Mouse (Mus musculus): ENCODE data around the gene Dgcr8. TPM values are rescaled to one million over a fixed set of nuclear protein-coding genes. Genes with fewer than 3 reads are reported as not detected.
A peak's percentile ranks its signal among the peaks of the same experiment; 100 is the strongest.

Gene Dgcr8
- 37.4 and 48.8 TPM in 2 replicates for polyA plus RNA-seq (2011; ENCODE audit: insufficient read depth, insufficient read length, low replicate concordance, missing spikeins)

DNA sequence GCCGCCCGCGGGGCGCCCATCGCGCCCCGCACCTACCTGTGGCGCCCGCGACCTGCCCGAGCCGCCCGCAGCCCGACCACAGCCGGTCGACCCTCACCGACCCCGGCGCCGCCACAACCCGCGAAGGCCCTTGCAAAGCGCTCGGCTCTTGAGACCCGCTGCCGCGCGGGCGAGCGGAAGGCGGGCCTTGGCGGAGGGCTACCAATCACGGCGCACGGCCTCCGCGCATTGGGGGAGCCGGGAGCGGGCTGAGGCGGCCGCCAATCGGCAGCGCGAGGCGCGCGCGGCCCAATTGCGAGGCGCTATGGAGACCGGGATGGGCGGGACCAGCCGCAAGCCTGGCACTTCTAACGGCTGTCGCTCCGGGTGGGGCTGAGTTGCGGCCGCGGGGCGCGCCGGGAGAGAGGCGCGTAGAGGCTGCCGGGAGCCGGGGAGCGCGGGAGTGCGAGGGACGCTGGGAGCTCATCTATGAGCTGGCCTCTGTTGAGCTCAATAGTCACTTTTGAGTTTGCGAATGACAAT lies at the start of gene Dgcr8:
Dgcr8 (minus strand) TSS at position 180 of the 522 bp plus-strand sequence.
- peak within 1 kb of the TSS; percentile 98 for H3K4me3 ChIP-seq (replicated peaks; ENCODE audit: control insufficient read depth, low read depth, low read length)

DNA sequence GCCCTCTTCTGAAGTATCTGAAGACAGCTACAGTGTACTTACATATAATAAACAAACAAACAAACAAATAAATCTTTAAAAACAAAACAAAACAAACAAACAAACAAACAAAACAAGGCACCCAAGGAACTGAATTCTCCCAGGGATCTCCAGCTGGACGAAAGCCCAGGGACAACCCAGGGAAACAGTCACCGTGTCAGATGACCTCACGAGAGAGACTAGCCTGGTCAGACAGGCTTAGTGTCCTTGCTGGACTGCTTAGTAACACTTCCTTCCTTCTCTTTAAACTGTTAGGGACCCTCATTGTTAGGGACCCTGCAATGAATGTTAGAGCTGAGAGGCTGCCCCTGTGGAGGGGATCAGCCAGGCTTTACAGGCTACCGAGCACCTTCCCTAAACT lies 48.2 kb upstream of the Dgcr8 start:
- 88% methylated on average over 4 of the region's 4 CpGs for WGBS
- no peak overlapping the region for H3K27ac ChIP-seq (ENCODE audit: control insufficient read depth, insufficient read depth, low read depth, low read length, poor library complexity)
- no peak overlapping the region for H3K4me3 ChIP-seq (replicated peaks; ENCODE audit: control insufficient read depth, low read depth, low read length)
- no peak for TF ChIP-seq POLR2A (IDR thresholded peaks at IDR 0.05; ENCODE audit: borderline replicate concordance, control insufficient read depth, low read depth, low read length)
- TF ChIP-seq CTCF (IDR thresholded peaks at IDR 0.05; ENCODE audit: control insufficient read depth, insufficient read depth, low read length): no peak
- H3K4me1 ChIP-seq (ENCODE audit: control insufficient read depth, insufficient read depth, low read length): no peaks in the 10 kb centered on the region; the same call in 1 of the 2 replicates

More for the DNA sequence above, at the start of gene Dgcr8:
- TF ChIP-seq POLR2A (IDR thresholded peaks at IDR 0.05; ENCODE audit: borderline replicate concordance, control insufficient read depth, low read depth, low read length) (peak; percentile 51; the same call in 1 of the 2 replicates), CTCF (IDR thresholded peaks at IDR 0.05; ENCODE audit: control insufficient read depth, insufficient read depth, low read length) (no peak)
- WGBS: under 1% methylated on average over 70 of the region's 71 CpGs
- Histone ChIP-seq H3K27ac (ENCODE audit: control insufficient read depth, insufficient read depth, low read depth, low read length, poor library complexity) (peak within 1 kb of the TSS; percentile 93), H3K4me1 (ENCODE audit: control insufficient read depth, insufficient read depth, low read length) (peaks cover 2% of the 10 kb centered on the region)

DNA sequence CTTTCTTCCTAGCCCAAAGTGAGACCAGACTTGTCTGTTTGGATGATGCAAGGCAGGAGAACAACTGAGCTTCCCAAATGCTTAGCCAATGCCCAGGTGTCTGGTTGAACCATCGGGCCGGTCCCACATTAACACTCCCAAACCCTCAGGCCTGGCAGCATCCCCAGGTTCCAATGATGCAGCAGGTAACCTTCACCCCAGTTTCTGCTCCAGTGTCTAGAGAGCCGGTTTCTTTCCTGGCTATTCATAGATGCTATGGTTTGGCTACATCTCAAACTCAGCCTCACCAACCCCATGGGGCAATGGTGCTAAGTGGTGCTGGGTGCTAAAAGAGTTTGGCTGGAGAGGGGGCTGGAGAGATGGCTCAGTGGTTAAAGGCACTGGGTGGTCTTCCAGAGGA lies 46.9 kb upstream of the Dgcr8 start:
- Histone ChIP-seq H3K27ac (ENCODE audit: control insufficient read depth, insufficient read depth, low read depth, low read length, poor library complexity) (no peak overlapping the region), H3K4me3 (replicated peaks; ENCODE audit: control insufficient read depth, low read depth, low read length) (no peak overlapping the region), H3K4me1 (ENCODE audit: control insufficient read depth, insufficient read depth, low read length) (no peaks in the 10 kb centered on the region)
- TF ChIP-seq POLR2A (IDR thresholded peaks at IDR 0.05; ENCODE audit: borderline replicate concordance, control insufficient read depth, low read depth, low read length) (no peak), CTCF (IDR thresholded peaks at IDR 0.05; ENCODE audit: control insufficient read depth, insufficient read depth, low read length) (no peak)
- 91% methylated on average over 3 of the region's 3 CpGs for WGBS

DNA sequence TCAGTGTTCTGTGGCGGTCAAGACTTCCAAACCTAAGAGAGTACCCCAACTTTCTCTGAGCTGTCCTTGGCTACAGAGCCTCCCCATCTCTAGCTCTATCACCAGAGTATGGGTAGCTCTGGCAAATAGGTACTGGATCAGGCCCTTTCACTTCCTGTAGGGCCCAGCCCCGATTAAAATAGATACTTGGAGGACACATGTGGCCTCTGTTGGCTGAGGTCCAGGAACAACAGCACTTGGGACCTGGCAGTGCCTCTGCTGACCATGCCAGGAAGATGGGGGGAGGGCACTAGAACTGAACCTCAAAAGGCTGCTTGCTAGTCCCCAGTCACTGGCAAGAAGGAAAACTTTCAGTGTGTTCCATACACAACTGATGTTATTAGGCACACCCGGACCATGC lies 44.9 kb upstream of the Dgcr8 start:
- H3K27ac ChIP-seq (ENCODE audit: control insufficient read depth, insufficient read depth, low read depth, low read length, poor library complexity): no peak overlapping the region

DNA sequence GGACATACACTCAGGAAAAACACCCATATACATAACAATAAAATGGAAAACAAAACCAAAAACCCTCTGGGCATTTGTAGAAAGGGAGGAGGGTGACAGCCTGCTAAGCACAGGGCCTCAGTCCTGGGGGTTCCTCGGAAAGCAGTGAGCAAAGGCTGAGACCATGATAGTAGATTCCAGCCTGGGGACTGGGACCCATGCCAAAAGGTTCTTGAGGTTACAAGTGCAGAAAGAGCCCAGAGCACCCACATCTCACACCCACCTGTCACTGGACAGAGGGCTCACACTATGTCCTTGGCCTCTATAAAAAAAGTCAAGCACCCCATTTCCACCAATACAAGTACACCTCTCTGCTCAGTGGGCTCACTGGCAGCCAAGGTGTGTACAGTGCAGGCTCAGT lies 39.5 kb upstream of the Dgcr8 start:
- Histone ChIP-seq H3K4me1 (ENCODE audit: control insufficient read depth, insufficient read depth, low read length) (no peaks in the 10 kb centered on the region), H3K27ac (ENCODE audit: control insufficient read depth, insufficient read depth, low read depth, low read length, poor library complexity) (no peak overlapping the region), H3K4me3 (replicated peaks; ENCODE audit: control insufficient read depth, low read depth, low read length) (no peak overlapping the region)
- TF ChIP-seq POLR2A (IDR thresholded peaks at IDR 0.05; ENCODE audit: borderline replicate concordance, control insufficient read depth, low read depth, low read length) (no peak), CTCF (IDR thresholded peaks at IDR 0.05; ENCODE audit: control insufficient read depth, insufficient read depth, low read length) (no peak)
- WGBS: 84% methylated on average over 1 of the region's 1 CpGs

More for the DNA sequence above, 44.9 kb upstream of the Dgcr8 start:
- WGBS: 61% methylated on average over 3 of the region's 3 CpGs
- H3K4me1 ChIP-seq (ENCODE audit: control insufficient read depth, insufficient read depth, low read length): no peaks in the 10 kb centered on the region
- TF ChIP-seq CTCF (IDR thresholded peaks at IDR 0.05; ENCODE audit: control insufficient read depth, insufficient read depth, low read length) (no peak), POLR2A (IDR thresholded peaks at IDR 0.05; ENCODE audit: borderline replicate concordance, control insufficient read depth, low read depth, low read length) (no peak)
- H3K4me3 ChIP-seq (replicated peaks; ENCODE audit: control insufficient read depth, low read depth, low read length): no peak overlapping the region

DNA sequence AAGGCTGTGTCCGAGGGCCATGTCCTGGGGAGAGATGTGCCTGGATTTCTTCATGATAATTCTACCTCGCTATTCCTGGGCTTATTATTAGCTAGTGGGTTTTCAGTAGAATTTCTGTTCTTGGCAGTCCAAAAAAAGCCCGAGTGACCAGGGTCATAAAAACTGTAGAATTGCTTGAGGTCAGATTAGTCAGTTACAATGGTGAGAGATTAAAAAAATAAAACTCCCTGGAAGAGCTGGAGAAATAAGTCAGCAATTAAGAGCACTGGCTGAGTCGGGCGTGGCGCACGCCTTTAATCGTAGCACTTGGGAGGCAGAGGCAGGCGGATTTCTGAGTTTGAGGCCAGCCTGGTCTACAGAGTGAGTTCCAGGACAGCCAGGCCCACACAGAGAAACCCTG lies 38.9 kb upstream of the Dgcr8 start:
- H3K27ac ChIP-seq (ENCODE audit: control insufficient read depth, insufficient read depth, low read depth, low read length, poor library complexity): no peak overlapping the region
- H3K4me1 ChIP-seq (ENCODE audit: control insufficient read depth, insufficient read depth, low read length): no peaks in the 10 kb centered on the region
- H3K4me3 ChIP-seq (replicated peaks; ENCODE audit: control insufficient read depth, low read depth, low read length): no peak overlapping the region
- 93% methylated on average over 9 of the region's 9 CpGs for WGBS
- TF ChIP-seq POLR2A (IDR thresholded peaks at IDR 0.05; ENCODE audit: borderline replicate concordance, control insufficient read depth, low read depth, low read length): no peak

DNA sequence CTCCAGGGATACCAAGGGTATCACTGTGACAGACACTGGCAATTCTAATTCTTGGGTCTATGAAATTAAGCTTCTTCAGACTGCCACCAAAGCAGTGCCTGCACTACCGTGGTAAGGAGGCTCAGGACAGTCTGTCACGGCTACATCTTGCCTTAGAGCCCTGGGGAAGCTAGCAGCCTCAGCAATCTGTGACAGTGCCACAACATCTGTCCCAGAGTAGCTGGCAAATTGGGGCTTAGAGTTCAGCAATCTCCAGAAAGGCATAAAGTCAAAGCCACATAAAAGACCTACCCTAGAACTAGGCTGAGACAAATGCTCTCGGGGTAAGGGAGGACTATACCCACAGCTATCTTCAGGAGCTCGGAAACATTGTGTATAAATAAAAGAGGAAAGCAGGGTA lies 36.7 kb upstream of the Dgcr8 start:
- H3K27ac ChIP-seq (ENCODE audit: control insufficient read depth, insufficient read depth, low read depth, low read length, poor library complexity): no peak overlapping the region
- no peak for TF ChIP-seq POLR2A (IDR thresholded peaks at IDR 0.05; ENCODE audit: borderline replicate concordance, control insufficient read depth, low read depth, low read length)
- no peak for TF ChIP-seq CTCF (IDR thresholded peaks at IDR 0.05; ENCODE audit: control insufficient read depth, insufficient read depth, low read length)
- WGBS: 80% methylated on average over 4 of the region's 4 CpGs
- H3K4me1 ChIP-seq (ENCODE audit: control insufficient read depth, insufficient read depth, low read length): no peaks in the 10 kb centered on the region
- no peak overlapping the region for H3K4me3 ChIP-seq (replicated peaks; ENCODE audit: control insufficient read depth, low read depth, low read length)

DNA sequence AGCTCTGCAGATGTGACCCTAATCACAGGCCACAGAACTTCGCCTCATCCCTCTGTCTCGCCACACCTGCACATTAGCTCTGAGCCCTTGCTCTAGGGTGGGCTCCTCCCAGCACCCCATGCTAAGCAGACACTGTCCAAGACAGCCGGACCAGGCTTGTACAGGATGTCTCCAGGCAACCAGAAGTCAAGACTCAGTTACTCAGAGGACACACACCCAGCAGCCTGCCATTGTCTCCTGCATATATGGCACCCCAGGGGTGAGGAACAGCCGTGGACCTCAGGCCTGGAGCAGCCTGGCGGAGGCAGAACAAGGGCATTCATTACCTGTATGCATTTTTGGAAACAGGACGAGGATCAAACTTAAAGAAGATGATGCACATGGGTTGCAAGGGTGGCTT lies 35.0 kb upstream of the Dgcr8 start:
- Histone ChIP-seq H3K27ac (ENCODE audit: control insufficient read depth, insufficient read depth, low read depth, low read length, poor library complexity) (no peak overlapping the region), H3K4me1 (ENCODE audit: control insufficient read depth, insufficient read depth, low read length) (no peaks in the 10 kb centered on the region), H3K4me3 (replicated peaks; ENCODE audit: control insufficient read depth, low read depth, low read length) (no peak overlapping the region)
- no peak for TF ChIP-seq CTCF (IDR thresholded peaks at IDR 0.05; ENCODE audit: control insufficient read depth, insufficient read depth, low read length)
- TF ChIP-seq POLR2A (IDR thresholded peaks at IDR 0.05; ENCODE audit: borderline replicate concordance, control insufficient read depth, low read depth, low read length): no peak
- WGBS: 93% methylated on average over 6 of the region's 6 CpGs

DNA sequence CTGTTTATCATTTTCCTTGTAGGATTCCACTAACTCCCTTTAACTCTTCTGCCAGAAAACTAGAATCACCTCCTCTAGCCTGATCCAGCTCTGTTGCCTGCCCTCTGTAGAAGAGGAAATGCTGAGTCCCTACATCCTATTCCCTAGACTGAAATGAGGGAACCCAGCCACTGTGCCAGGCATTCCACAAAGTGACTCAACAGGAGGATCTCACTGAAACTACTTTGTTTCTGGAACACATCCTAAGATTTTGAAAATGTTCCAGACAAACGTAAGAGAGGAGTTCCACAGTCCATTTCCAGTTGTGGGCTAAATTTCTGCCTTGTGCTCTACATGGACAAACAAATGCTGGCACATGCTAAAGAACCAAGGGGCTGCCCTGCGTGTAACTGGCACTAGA lies 34.4 kb upstream of the Dgcr8 start:
- H3K27ac ChIP-seq (ENCODE audit: control insufficient read depth, insufficient read depth, low read depth, low read length, poor library complexity): no peak overlapping the region
- TF ChIP-seq CTCF (IDR thresholded peaks at IDR 0.05; ENCODE audit: control insufficient read depth, insufficient read depth, low read length): no peak
- no peak overlapping the region for H3K4me3 ChIP-seq (replicated peaks; ENCODE audit: control insufficient read depth, low read depth, low read length)
- H3K4me1 ChIP-seq (ENCODE audit: control insufficient read depth, insufficient read depth, low read length): no peaks in the 10 kb centered on the region
- 83% methylated on average over 2 of the region's 2 CpGs for WGBS
